Mouse (Mus musculus): ENCODE measurements around the gene Desi1. TPM values are rescaled to one million over a fixed set of nuclear protein-coding genes. Genes with fewer than 3 reads are reported as not detected.

Desi1 gene
- total RNA-seq (2021) (10 to 100 TPM; 21.4 to 27.7 TPM), polyA plus RNA-seq (2012; rRNA removed) (20.1 and 23.1 TPM in 2 replicates)
- long read RNA-seq, transcript Desi1-206 (6 exons, 2,934 nt), result major isoform, 18 of 51 reads
- long read RNA-seq, partial matches to known transcripts, result 1 of 51 reads
- long read RNA-seq, other reads (novel, unspliced or antisense), result 32 of 51 reads

GRCm38 (mm10) chr15:82033762-82034161, at the start of gene Desi1:
Gene Desi1 (minus strand): TSS chr15:82033862.
- no peaks in the 10 kb centered on the region; the same call in 1 of the 2 replicates for H3K36me3 ChIP-seq (ENCODE audit: control insufficient read depth, insufficient read depth, low read length)

DNA sequence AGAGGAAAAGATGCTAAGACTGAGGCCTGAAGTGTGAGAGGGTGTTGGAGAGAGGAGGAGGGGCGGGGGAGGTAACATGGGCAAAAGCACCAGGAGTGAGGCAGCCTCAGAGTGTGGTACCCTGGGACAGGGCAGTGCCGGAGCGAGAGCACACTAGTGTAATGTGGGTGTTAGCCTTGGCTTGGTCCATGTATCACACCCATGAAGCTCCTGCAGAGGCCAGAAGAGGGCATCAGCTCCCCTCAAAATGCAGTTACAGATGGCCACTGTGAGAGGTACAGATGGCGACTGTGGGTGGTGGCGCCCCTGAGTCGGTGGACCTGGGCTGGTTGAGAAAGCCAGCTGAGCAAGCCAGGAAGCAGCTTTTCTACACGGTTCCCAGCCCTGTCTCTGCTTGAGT, 47.5 kb upstream of the Desi1 start:
- Histone ChIP-seq H3K79me2 (replicated peaks; ENCODE audit: control insufficient read depth, insufficient read depth, low read length) (no peaks in the 10 kb centered on the region), H3K9ac (ENCODE audit: low read depth, low read length) (no peak overlapping the region), H3K4me3 (no peak overlapping the region), H3K4me1 (ENCODE audit: control insufficient read depth, insufficient read depth, low read length) (no peaks in the 10 kb centered on the region), H3K27ac (no peak overlapping the region), H3K36me3 (ENCODE audit: control insufficient read depth, insufficient read depth, low read length) (no peaks in the 10 kb centered on the region), H3K27me3 (ENCODE audit: control insufficient read depth, insufficient read depth, low read length) (peaks cover under 1% of the 10 kb centered on the region; the same call in 1 of the 2 replicates)
- no peak for DNase-seq
- TF ChIP-seq EP300 (IDR thresholded peaks at IDR 0.05; ENCODE audit: insufficient read depth, low read depth, low read length) (no peak), POLR2A (IDR thresholded peaks at IDR 0.05; ENCODE audit: insufficient read depth, low read depth, low read length) (no peak), CTCF (IDR thresholded peaks at IDR 0.05) (peak; percentile 43)
- WGBS, result 25% methylated on average over 7 of the region's 7 CpGs
- intact Hi-C loops (cut with DNase I), result no loop called here

More at GRCm38 (mm10) chr15:82033762-82034161, at the start of gene Desi1:
- Histone ChIP-seq H3K79me2 (replicated peaks; ENCODE audit: control insufficient read depth, insufficient read depth, low read length) (no peaks in the 10 kb centered on the region), H3K27me3 (ENCODE audit: control insufficient read depth, insufficient read depth, low read length) (no peaks in the 10 kb centered on the region), H3K4me1 (ENCODE audit: control insufficient read depth, insufficient read depth, low read length) (no peaks in the 10 kb centered on the region), H3K27ac (no peak within 1 kb of the TSS), H3K4me3 (no peak within 1 kb of the TSS), H3K9ac (ENCODE audit: low read depth, low read length) (no peak within 1 kb of the TSS)
- intact Hi-C loops (cut with DNase I), result no loop called here
- no peak for TF ChIP-seq EP300 (IDR thresholded peaks at IDR 0.05; ENCODE audit: insufficient read depth, low read depth, low read length)
- no peak for TF ChIP-seq POLR2A (IDR thresholded peaks at IDR 0.05; ENCODE audit: insufficient read depth, low read depth, low read length)
- TF ChIP-seq CTCF (IDR thresholded peaks at IDR 0.05), result no peak
- no peak for DNase-seq
- 87% methylated on average over 4 of the region's 4 CpGs for WGBS

GRCm38 (mm10) chr15:82079883-82080282, 46.2 kb upstream of the Desi1 start:
- WGBS, result 44% methylated on average over 10 of the region's 10 CpGs
- no peaks in the 10 kb centered on the region for H3K36me3 ChIP-seq (ENCODE audit: control insufficient read depth, insufficient read depth, low read length)
- H3K4me3 ChIP-seq, result no peak overlapping the region
- H3K27ac ChIP-seq, result no peak overlapping the region
- DNase-seq, result no peak
- H3K9ac ChIP-seq (ENCODE audit: low read depth, low read length), result no peak overlapping the region
- no peak for TF ChIP-seq POLR2A (IDR thresholded peaks at IDR 0.05; ENCODE audit: insufficient read depth, low read depth, low read length)
- TF ChIP-seq CTCF (IDR thresholded peaks at IDR 0.05), result no peak
- no peak for TF ChIP-seq EP300 (IDR thresholded peaks at IDR 0.05; ENCODE audit: insufficient read depth, low read depth, low read length)
- H3K79me2 ChIP-seq (replicated peaks; ENCODE audit: control insufficient read depth, insufficient read depth, low read length), result no peaks in the 10 kb centered on the region
- no peaks in the 10 kb centered on the region for H3K4me1 ChIP-seq (ENCODE audit: control insufficient read depth, insufficient read depth, low read length)
- H3K27me3 ChIP-seq (ENCODE audit: control insufficient read depth, insufficient read depth, low read length), result no peaks in the 10 kb centered on the region
- intact Hi-C loops (cut with DNase I), result no loop called here

DNA sequence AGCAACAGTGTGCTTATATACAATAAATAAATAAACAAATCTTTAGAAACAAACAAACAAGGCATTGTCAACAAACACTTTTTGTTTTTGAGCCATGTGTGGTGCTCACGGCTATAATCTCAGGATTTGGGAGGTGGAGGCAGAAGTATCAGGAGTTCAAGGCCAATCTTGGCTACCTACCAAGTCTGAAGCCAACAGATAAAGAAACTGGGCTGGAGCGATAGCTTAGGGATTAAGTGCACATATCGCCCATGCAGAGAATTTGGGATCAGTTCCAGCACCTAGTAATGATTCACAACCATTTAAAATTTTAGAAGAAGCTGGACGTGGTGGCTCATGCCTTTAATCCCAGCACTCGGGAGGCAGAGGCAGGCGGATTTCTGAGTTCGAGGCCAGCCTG, 39.8 kb upstream of the Desi1 start:
- H3K4me3 ChIP-seq, result no peak overlapping the region
- H3K9ac ChIP-seq (ENCODE audit: low read depth, low read length), result no peak overlapping the region
- H3K27me3 ChIP-seq (ENCODE audit: control insufficient read depth, insufficient read depth, low read length), result peaks cover 6% of the 10 kb centered on the region
- no peak for DNase-seq
- no peak overlapping the region for H3K27ac ChIP-seq
- no peaks in the 10 kb centered on the region for H3K79me2 ChIP-seq (replicated peaks; ENCODE audit: control insufficient read depth, insufficient read depth, low read length)
- 59% methylated on average over 7 of the region's 7 CpGs for WGBS
- no peak for TF ChIP-seq CTCF (IDR thresholded peaks at IDR 0.05)
- no peak for TF ChIP-seq POLR2A (IDR thresholded peaks at IDR 0.05; ENCODE audit: insufficient read depth, low read depth, low read length)
- no peak for TF ChIP-seq EP300 (IDR thresholded peaks at IDR 0.05; ENCODE audit: insufficient read depth, low read depth, low read length)
- H3K36me3 ChIP-seq (ENCODE audit: control insufficient read depth, insufficient read depth, low read length), result no peaks in the 10 kb centered on the region
- intact Hi-C loops (cut with DNase I), result no loop called here
- H3K4me1 ChIP-seq (ENCODE audit: control insufficient read depth, insufficient read depth, low read length), result no peaks in the 10 kb centered on the region

DNA sequence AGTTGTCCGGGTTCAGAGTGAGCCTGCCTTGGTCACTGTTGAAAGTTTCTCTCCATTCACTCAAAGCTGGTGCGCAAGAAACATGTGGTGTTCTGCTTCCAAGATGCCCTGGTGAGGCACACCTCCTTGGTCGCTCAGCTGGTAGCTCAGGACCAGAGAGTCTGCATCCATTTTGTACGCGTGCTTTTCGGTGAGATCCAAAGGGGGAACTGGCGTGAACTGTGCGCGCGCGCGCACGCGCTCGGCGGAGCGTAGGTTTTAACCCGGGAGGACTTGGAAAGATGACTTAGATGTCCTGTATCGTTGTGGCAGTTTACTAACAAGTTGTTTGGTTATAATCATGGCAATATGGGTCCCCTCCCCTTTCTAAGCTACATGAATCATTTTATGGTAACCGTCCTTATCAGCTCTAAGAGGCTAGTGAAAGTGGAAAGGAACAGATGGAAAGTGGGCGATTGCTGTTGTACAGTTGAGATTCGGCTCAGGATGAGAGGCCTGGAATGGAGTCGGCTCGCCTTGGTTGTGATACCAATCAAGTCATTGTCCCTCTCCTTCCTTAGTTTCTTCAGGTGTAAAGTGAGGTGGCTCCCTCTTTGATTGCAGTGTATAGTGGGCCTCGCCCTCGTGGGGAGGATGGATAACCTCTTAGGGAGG, 38.3 kb upstream of the Desi1 start:
- no peaks in the 10 kb centered on the region for H3K4me1 ChIP-seq (ENCODE audit: control insufficient read depth, insufficient read depth, low read length)
- H3K27ac ChIP-seq, result no peak overlapping the region
- whole genome bisulfite sequencing, result 85% methylated on average over 26 of the region's 26 CpGs
- no peaks in the 10 kb centered on the region for H3K79me2 ChIP-seq (replicated peaks; ENCODE audit: control insufficient read depth, insufficient read depth, low read length)
- intact Hi-C loops (cut with DNase I), result no loop called here
- DNase-seq, result no peak
- H3K27me3 ChIP-seq (ENCODE audit: control insufficient read depth, insufficient read depth, low read length), result peaks cover 6% of the 10 kb centered on the region
- TF ChIP-seq EP300 (IDR thresholded peaks at IDR 0.05; ENCODE audit: insufficient read depth, low read depth, low read length) (no peak), CTCF (IDR thresholded peaks at IDR 0.05) (no peak), POLR2A (IDR thresholded peaks at IDR 0.05; ENCODE audit: insufficient read depth, low read depth, low read length) (no peak)
- H3K4me3 ChIP-seq, result no peak overlapping the region
- H3K9ac ChIP-seq (ENCODE audit: low read depth, low read length), result no peak overlapping the region
- no peaks in the 10 kb centered on the region for H3K36me3 ChIP-seq (ENCODE audit: control insufficient read depth, insufficient read depth, low read length)

- 22% methylated on average over 40 of the region's 40 CpGs for WGBS
- H3K9ac ChIP-seq (ENCODE audit: low read depth, low read length), result no peak within 1 kb of the TSS
- no peaks in the 10 kb centered on the region for H3K36me3 ChIP-seq (ENCODE audit: control insufficient read depth, insufficient read depth, low read length)
- H3K4me1 ChIP-seq (ENCODE audit: control insufficient read depth, insufficient read depth, low read length), result no peaks in the 10 kb centered on the region
- intact Hi-C loops (cut with DNase I), result no loop called here
- no peak for TF ChIP-seq CTCF (IDR thresholded peaks at IDR 0.05)
- TF ChIP-seq POLR2A (IDR thresholded peaks at IDR 0.05; ENCODE audit: insufficient read depth, low read depth, low read length), result no peak
- no peak for TF ChIP-seq EP300 (IDR thresholded peaks at IDR 0.05; ENCODE audit: insufficient read depth, low read depth, low read length)
- DNase-seq, result no peak
- peaks cover 6% of the 10 kb centered on the region for H3K27me3 ChIP-seq (ENCODE audit: control insufficient read depth, insufficient read depth, low read length)
- no peak within 1 kb of the TSS for H3K4me3 ChIP-seq
- no peaks in the 10 kb centered on the region for H3K79me2 ChIP-seq (replicated peaks; ENCODE audit: control insufficient read depth, insufficient read depth, low read length)
- no peak within 1 kb of the TSS for H3K27ac ChIP-seq
These were observed 36.2 kb upstream of the Desi1 start, which contains the start of gene Mei1 for GRCm38 (mm10) chr15:82069898-82070297. Gene Mei1 (plus strand): TSS chr15:82069996.
